Mouse (Mus musculus): ENCODE results near the gene Smo. TPM values are rescaled to one million over a fixed set of nuclear protein-coding genes. Genes with fewer than 3 reads are reported as not detected.

The Smo gene
- polyA plus RNA-seq, 1 experiment from 2014 or later = 8.8 TPM

DNA sequence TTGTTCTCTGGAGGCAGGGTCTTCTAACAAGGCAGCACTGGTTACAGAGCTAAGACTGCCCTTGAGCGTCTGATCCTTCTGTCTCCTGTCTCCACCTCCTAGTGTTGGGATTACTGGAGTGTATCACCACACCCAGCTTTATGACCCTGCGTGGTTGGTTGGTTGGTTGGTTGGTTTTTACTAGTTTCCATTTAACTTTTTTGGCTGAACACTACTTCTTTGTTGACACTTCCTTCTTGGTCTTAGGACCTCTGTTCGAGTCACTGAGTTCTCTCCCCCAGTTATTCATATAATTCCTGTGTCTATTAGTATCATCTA is 41.9 kb downstream of the Smo start:
- no peaks in the 10 kb centered on the region; the same call in 1 of the 2 replicates for H3K36me3 ChIP-seq (ENCODE audit: control insufficient read depth, insufficient read depth, low read length)
- H3K9ac ChIP-seq (ENCODE audit: low read depth, low read length) = no peak overlapping the region
- H3K4me1 ChIP-seq (ENCODE audit: control insufficient read depth, insufficient read depth, low read length) = no peaks in the 10 kb centered on the region; the same call in 1 of the 2 replicates
- H3K4me2 ChIP-seq (ENCODE audit: low read length) = no peak overlapping the region
- no peaks in the 10 kb centered on the region for H3K27me3 ChIP-seq (ENCODE audit: control insufficient read depth, insufficient read depth, low read depth, low read length)
- no peak overlapping the region for H3K27ac ChIP-seq (ENCODE audit: low read length)
- no peak for ATAC-seq
- H3K9me3 ChIP-seq (replicated peaks; ENCODE audit: control insufficient read depth, low read length, poor library complexity, severe bottlenecking) = no peaks in the 10 kb centered on the region
- 74% methylated on average over 3 of the region's 3 CpGs for WGBS
- H3K4me3 ChIP-seq (ENCODE audit: low read depth, low read length) = no peak overlapping the region

DNA sequence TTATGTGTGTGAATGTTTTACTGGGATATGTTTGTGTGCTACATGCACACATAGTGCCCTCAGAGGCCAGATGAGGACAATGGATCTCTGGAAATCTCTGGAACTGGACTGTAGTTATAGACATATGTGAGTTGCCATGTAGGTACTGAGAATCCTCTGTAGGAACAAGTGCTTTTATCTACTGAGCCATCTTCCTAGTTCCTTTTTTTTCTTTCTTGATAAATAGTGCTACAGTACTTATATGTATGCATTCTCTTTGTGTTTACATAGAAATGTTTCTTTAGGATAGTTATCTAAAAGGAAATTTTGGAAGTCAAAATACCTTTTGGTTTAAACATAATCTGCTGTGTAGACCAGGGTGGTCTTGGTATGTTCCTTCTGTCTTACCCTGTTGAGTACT is 44.8 kb downstream of the Smo start:
- Histone ChIP-seq H3K4me3 (ENCODE audit: low read depth, low read length) (no peak overlapping the region), H3K36me3 (ENCODE audit: control insufficient read depth, insufficient read depth, low read length) (no peaks in the 10 kb centered on the region), H3K27ac (ENCODE audit: low read length) (no peak overlapping the region), H3K4me2 (ENCODE audit: low read length) (no peak overlapping the region), H3K27me3 (ENCODE audit: control insufficient read depth, insufficient read depth, low read depth, low read length) (no peaks in the 10 kb centered on the region), H3K9me3 (replicated peaks; ENCODE audit: control insufficient read depth, low read length, poor library complexity, severe bottlenecking) (no peaks in the 10 kb centered on the region), H3K4me1 (ENCODE audit: control insufficient read depth, insufficient read depth, low read length) (no peaks in the 10 kb centered on the region; the same call in 1 of the 2 replicates), H3K9ac (ENCODE audit: low read depth, low read length) (no peak overlapping the region)
- no peak for ATAC-seq

DNA sequence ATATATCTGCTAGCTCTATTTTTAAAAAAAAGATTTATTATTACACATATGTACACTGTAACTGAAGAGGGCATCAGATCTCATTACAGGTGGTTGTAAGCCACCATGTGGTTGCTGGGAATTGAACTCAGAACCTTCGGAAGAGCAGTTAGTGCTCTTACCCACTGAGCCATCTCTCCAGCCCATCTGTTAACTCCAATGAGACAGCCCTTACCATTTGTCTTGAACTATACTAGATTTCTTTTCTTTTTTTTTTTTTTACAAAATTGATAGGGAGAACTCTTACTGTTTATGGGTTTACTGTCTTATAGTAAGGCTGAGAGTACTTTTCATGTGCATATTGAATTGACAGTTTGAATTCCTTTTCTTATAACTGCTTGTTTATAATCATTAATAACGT is 45.3 kb downstream of the Smo start:
- Histone ChIP-seq H3K27ac (ENCODE audit: low read length) (no peak overlapping the region), H3K4me1 (ENCODE audit: control insufficient read depth, insufficient read depth, low read length) (no peaks in the 10 kb centered on the region), H3K9ac (ENCODE audit: low read depth, low read length) (no peak overlapping the region), H3K27me3 (ENCODE audit: control insufficient read depth, insufficient read depth, low read depth, low read length) (no peaks in the 10 kb centered on the region), H3K9me3 (replicated peaks; ENCODE audit: control insufficient read depth, low read length, poor library complexity, severe bottlenecking) (no peaks in the 10 kb centered on the region), H3K4me2 (ENCODE audit: low read length) (no peak overlapping the region), H3K4me3 (ENCODE audit: low read depth, low read length) (no peak overlapping the region), H3K36me3 (ENCODE audit: control insufficient read depth, insufficient read depth, low read length) (no peaks in the 10 kb centered on the region)
- no peak for ATAC-seq
- 97% methylated on average over 2 of the region's 2 CpGs for WGBS

DNA sequence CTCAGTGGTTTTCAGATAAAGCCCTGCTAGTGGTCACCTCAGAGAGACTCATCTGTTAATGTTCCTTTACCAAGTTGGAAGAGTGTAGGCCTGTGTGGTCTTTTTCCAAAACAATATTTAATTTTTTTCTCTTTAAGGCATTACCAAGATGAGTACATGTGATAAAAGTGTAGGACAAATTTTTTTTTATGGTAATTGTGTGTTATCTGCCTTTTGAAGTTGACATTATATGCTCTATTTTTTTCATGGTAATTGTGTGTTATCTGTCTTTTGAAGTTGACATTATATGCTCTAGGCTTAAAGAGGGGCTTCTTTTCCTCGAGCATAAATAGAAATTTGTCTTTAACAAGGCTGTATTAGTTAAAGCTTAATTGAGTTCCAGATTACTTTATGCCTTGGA is 46.9 kb downstream of the Smo start:
- no peak for ATAC-seq
- Histone ChIP-seq H3K4me2 (ENCODE audit: low read length) (no peak overlapping the region), H3K27me3 (ENCODE audit: control insufficient read depth, insufficient read depth, low read depth, low read length) (no peaks in the 10 kb centered on the region), H3K4me1 (ENCODE audit: control insufficient read depth, insufficient read depth, low read length) (no peaks in the 10 kb centered on the region), H3K36me3 (ENCODE audit: control insufficient read depth, insufficient read depth, low read length) (no peaks in the 10 kb centered on the region), H3K9me3 (replicated peaks; ENCODE audit: control insufficient read depth, low read length, poor library complexity, severe bottlenecking) (no peaks in the 10 kb centered on the region), H3K9ac (ENCODE audit: low read depth, low read length) (no peak overlapping the region), H3K27ac (ENCODE audit: low read length) (no peak overlapping the region), H3K4me3 (ENCODE audit: low read depth, low read length) (no peak overlapping the region)
- WGBS = 62% methylated on average over 1 of the region's 1 CpGs

DNA sequence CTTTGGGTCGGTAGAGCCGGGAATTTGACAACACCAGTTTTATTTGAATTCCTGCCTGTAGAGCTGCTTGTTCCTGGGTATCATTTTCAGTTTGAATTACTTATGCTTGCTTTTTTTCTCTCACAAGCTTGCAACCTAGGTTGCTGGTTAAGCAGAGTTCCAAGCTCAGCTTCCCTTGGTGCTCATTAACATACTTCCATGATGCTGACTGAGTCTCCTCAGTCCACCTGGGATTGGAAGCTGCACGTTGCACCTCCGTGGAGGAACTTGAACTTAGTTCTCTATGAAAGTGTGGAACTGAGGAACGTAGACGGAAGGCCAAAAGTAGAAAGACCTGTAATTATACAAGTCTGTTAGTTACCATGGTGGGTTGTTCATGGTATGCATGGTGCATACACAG is 48.7 kb downstream of the Smo start:
- no peak for ATAC-seq
- no peak overlapping the region for H3K27ac ChIP-seq (ENCODE audit: low read length)
- H3K4me2 ChIP-seq (ENCODE audit: low read length) = no peak overlapping the region
- 89% methylated on average over 6 of the region's 6 CpGs for WGBS
- no peaks in the 10 kb centered on the region for H3K36me3 ChIP-seq (ENCODE audit: control insufficient read depth, insufficient read depth, low read length)
- H3K27me3 ChIP-seq (ENCODE audit: control insufficient read depth, insufficient read depth, low read depth, low read length) = no peaks in the 10 kb centered on the region
- no peaks in the 10 kb centered on the region for H3K9me3 ChIP-seq (replicated peaks; ENCODE audit: control insufficient read depth, low read length, poor library complexity, severe bottlenecking)
- H3K4me3 ChIP-seq (ENCODE audit: low read depth, low read length) = no peak overlapping the region
- no peak overlapping the region for H3K9ac ChIP-seq (ENCODE audit: low read depth, low read length)
- peaks cover 3% of the 10 kb centered on the region; the same call in 1 of the 2 replicates for H3K4me1 ChIP-seq (ENCODE audit: control insufficient read depth, insufficient read depth, low read length)

DNA sequence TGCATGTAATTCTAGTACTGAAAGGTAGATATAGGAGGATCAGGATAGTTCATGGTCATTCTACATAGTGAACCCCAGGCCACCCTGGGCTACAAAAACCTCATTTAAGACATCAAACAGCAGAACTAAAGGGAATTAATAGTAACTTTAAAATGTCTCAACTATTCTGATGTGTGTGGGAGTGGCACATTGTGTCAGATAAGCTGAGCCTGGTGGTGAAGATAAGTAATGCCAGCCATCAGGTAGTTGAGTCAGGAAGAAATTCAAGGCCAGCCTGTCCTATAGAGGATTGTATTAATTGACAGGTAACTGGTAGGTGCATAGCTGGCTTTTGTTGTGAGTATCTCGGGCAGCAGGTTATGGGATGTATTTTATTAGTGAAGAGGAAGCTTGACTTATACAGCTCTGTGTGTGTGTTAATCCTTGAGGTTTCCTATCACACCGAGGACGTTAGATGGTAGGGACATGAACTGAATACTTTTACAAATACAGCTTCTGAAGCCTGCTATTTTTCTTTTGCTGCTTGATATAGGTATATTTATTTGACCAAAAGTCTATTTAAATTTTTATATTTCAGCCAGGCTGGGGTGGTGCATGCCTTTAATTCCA is 49.2 kb downstream of the Smo start:
- H3K27ac ChIP-seq (ENCODE audit: low read length) = no peak overlapping the region
- H3K4me2 ChIP-seq (ENCODE audit: low read length) = no peak overlapping the region
- no peaks in the 10 kb centered on the region for H3K27me3 ChIP-seq (ENCODE audit: control insufficient read depth, insufficient read depth, low read depth, low read length)
- ATAC-seq = no peak
- no peaks in the 10 kb centered on the region for H3K36me3 ChIP-seq (ENCODE audit: control insufficient read depth, insufficient read depth, low read length)
- no peak overlapping the region for H3K4me3 ChIP-seq (ENCODE audit: low read depth, low read length)
- no peak overlapping the region for H3K9ac ChIP-seq (ENCODE audit: low read depth, low read length)
- H3K9me3 ChIP-seq (replicated peaks; ENCODE audit: control insufficient read depth, low read length, poor library complexity, severe bottlenecking) = no peaks in the 10 kb centered on the region
- H3K4me1 ChIP-seq (ENCODE audit: control insufficient read depth, insufficient read depth, low read length) = peaks cover 5% of the 10 kb centered on the region; the same call in 1 of the 2 replicates
- 90% methylated on average over 3 of the region's 3 CpGs for WGBS

DNA sequence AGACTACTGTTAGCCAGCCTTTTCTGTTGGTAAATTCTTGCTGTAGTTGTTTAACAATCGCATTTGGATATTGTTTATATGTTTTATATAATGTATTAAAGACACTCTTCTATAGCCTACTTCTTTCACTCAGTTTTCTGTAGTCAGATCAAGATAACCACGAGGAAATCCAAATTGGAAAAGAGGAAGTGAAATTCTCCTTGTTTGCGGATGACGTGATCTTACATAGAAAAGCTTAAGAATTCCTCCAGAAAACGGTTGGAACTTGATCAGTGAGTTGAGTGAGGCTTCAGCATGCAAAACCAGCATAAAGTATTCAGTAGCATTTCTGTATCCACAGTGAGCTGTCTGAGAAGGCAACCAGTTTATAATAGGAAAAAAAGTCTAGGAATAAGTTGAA is 50.5 kb downstream of the Smo start:
- Histone ChIP-seq H3K4me1 (ENCODE audit: control insufficient read depth, insufficient read depth, low read length) (peaks cover 5% of the 10 kb centered on the region; the same call in 1 of the 2 replicates), H3K36me3 (ENCODE audit: control insufficient read depth, insufficient read depth, low read length) (no peaks in the 10 kb centered on the region), H3K27me3 (ENCODE audit: control insufficient read depth, insufficient read depth, low read depth, low read length) (no peaks in the 10 kb centered on the region), H3K4me2 (ENCODE audit: low read length) (no peak overlapping the region), H3K4me3 (ENCODE audit: low read depth, low read length) (no peak overlapping the region), H3K9me3 (replicated peaks; ENCODE audit: control insufficient read depth, low read length, poor library complexity, severe bottlenecking) (no peaks in the 10 kb centered on the region), H3K9ac (ENCODE audit: low read depth, low read length) (no peak overlapping the region), H3K27ac (ENCODE audit: low read length) (no peak overlapping the region)
- no peak for ATAC-seq
- WGBS = 88% methylated on average over 5 of the region's 5 CpGs

DNA sequence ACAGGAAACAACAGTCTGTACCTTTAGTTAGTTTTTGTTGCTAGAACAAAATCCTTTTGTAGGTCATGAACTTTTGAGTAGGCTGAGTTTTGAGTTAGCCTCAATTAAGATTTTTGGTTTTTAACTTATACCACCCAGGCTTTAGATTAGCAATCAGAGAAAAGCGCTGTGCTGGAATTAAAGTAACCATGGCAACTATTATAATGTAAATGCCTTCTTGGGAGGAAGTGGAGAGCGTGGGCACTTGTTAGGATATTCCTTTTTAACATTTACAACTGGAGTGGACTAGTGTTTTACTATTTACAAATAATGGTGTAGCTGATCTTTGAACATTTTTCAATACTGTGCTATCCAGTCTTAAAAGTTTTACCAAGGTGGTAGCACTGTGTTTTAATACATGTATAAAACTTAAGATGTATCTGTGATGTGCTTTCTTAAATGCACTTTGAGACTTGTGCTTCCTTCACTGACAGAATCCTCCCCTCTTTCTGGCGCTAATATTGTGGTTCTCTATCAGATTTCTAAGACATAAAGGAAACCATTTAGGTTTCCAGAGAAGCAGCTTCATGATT is 53.6 kb downstream of the Smo start:
- Histone ChIP-seq H3K4me1 (ENCODE audit: control insufficient read depth, insufficient read depth, low read length) (peaks cover 5% of the 10 kb centered on the region; the same call in 1 of the 2 replicates), H3K27ac (ENCODE audit: low read length) (no peak overlapping the region), H3K9ac (ENCODE audit: low read depth, low read length) (no peak overlapping the region), H3K4me3 (ENCODE audit: low read depth, low read length) (no peak overlapping the region), H3K9me3 (replicated peaks; ENCODE audit: control insufficient read depth, low read length, poor library complexity, severe bottlenecking) (no peaks in the 10 kb centered on the region), H3K27me3 (ENCODE audit: control insufficient read depth, insufficient read depth, low read depth, low read length) (no peaks in the 10 kb centered on the region), H3K4me2 (ENCODE audit: low read length) (no peak overlapping the region; the same call in 1 of the 2 replicates), H3K36me3 (ENCODE audit: control insufficient read depth, insufficient read depth, low read length) (no peaks in the 10 kb centered on the region)
- no peak for ATAC-seq
- 11% methylated on average over 3 of the region's 3 CpGs for WGBS

DNA sequence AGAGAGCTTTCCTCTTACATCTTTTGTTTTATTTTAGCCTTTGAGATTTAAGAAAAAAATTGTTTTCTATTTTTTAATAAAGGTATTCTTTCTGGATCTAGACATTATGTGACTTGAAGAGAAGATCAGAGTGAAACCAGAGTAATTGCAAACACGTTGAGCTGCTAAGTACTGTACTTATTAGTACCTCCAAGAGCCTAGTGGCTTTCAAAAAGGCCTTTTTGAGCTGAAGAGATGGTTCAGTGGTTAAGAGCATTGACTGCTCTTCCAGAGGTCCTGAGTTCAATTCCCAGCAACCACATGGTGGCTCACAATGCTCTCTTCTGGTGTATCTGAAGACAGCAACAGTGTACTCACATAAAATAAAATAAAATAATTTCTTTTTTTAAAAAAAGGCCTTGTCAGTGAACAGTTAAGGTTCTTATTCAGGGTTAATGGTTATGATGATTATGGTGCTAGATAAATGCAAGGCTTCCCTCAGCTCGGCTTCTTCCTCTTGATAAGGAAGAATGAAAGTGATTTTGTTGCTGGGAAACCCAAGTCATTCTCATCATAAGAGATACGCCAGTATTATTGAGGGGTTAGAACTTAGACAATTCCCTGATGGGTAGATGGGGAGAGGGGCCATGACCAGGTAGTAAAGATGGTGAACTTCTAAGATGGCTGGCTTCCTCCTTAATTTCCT is 54.9 kb downstream of the Smo start:
- Histone ChIP-seq H3K4me2 (ENCODE audit: low read length) (no peak overlapping the region), H3K27ac (ENCODE audit: low read length) (no peak overlapping the region), H3K4me3 (ENCODE audit: low read depth, low read length) (no peak overlapping the region), H3K9me3 (replicated peaks; ENCODE audit: control insufficient read depth, low read length, poor library complexity, severe bottlenecking) (no peaks in the 10 kb centered on the region), H3K9ac (ENCODE audit: low read depth, low read length) (no peak overlapping the region), H3K27me3 (ENCODE audit: control insufficient read depth, insufficient read depth, low read depth, low read length) (no peaks in the 10 kb centered on the region), H3K4me1 (ENCODE audit: control insufficient read depth, insufficient read depth, low read length) (peaks cover 5% of the 10 kb centered on the region; the same call in 1 of the 2 replicates), H3K36me3 (ENCODE audit: control insufficient read depth, insufficient read depth, low read length) (no peaks in the 10 kb centered on the region)
- 93% methylated on average over 3 of the region's 3 CpGs for WGBS
- no peak for ATAC-seq
